Mouse (Mus musculus): ENCODE data around the gene Olfr516.

Olfr516 gene

DNA sequence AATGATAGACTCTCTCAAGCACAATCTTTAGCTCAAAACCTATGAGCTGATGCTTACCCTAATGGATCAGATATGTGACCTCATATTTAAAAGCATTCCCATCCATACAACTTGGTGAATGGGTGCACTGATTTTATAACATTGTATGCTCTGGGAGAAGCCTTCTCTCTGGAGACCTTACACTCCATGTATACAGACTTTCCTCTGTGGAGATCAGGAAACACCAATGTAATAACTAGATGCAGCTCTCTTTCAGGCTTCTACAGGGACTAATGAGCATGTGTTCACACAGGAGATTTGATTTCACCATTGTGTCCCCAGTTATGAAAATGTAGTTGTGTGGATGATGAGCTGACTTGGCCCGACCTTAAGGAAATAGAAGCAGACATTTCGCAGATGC, at the start of gene Olfr516:
TSS of gene Olfr516 (minus strand) at position 101 of the 400 bp plus-strand sequence.
- DNase-seq, result no peak

DNA sequence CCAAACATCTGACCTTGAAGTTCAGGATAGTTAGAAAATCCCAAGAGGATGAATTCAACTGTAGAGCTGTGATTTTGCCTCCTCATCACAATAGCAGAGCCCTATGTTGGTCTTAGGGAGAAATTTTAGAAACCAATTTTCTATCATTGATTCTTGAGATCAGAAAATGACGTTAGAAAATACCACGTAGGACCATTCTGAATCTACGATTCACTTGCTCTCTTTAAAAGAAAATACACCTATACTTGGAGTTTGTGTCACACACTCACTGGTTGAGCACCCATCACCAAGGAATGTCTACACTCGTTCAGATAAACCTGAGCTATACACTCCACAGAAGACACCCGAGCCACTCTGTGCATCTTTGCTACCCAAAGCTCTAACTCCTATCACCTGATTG, 44.0 kb upstream of the Olfr516 start, which contains the start of gene Olfr519:
TSS of gene Olfr519 (minus strand) at position 101 of the 400 bp plus-strand sequence.
- DNase-seq, result no peak

DNA sequence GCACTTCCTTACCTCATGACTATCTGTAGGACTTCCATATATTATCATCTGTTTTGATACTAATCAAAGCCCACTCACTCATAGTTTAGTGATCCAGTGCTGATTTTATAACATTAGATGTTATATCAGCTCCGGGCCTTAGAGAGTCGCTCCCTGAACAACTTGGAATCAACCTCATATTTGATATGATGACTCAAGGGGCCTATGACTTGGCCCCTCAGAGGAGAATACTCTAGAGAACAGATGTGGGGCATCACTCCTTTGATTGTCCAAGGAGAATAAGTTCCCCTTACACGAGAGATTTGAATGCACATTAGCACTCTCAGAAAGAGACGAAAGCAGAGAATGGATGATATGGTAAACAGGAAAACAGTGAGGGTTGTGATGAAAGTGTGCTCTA, 34.6 kb upstream of the Olfr516 start, which contains the start of gene Olfr518:
TSS of gene Olfr518 (minus strand) at position 101 of the 400 bp plus-strand sequence.
- no peak for DNase-seq

DNA sequence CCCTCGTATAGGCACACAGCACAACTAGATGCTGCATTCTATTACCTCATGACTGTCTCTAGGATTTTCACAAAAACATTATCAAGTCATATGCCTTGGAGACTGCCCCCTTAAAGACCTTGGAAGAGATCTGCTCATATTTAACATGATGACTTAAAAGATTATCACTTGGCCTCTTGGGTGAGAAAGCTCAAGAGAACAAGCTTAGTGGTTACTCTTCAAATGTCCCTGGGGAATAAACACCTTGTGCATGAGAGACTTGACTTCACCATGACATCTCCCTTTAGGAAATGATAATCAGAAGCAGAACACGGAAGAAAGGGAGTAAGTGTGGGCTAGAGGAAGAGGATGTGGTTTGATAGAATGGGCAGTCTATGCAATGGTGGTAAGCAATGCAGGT, 21.9 kb upstream of the Olfr516 start, which contains the start of gene Olfr517:
TSS of gene Olfr517 (minus strand) at position 101 of the 400 bp plus-strand sequence.
- no peak for DNase-seq

DNA sequence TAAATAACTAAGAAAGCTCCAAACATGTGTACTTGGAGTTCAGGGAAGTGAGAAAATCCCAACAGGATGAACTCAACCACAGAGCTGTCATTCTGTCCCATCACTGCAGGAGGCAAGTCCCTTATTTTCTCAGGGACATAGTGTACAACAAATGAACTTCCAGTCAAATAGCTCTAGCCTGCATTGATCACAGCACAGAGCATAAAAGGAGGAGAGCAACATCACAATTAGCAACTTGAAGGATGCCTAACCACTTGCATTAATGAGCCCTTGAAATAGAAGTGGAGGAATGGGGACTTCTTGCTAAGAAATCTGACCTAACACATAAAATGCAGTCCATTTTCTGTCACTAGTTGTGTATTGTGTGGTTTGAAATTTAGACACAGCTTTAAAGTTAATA, 24.4 kb downstream of the Olfr516 start, which contains the start of gene Olfr514:
TSS of gene Olfr514 (minus strand) at position 101 of the 400 bp plus-strand sequence.
- DNase-seq, result no peak

DNA sequence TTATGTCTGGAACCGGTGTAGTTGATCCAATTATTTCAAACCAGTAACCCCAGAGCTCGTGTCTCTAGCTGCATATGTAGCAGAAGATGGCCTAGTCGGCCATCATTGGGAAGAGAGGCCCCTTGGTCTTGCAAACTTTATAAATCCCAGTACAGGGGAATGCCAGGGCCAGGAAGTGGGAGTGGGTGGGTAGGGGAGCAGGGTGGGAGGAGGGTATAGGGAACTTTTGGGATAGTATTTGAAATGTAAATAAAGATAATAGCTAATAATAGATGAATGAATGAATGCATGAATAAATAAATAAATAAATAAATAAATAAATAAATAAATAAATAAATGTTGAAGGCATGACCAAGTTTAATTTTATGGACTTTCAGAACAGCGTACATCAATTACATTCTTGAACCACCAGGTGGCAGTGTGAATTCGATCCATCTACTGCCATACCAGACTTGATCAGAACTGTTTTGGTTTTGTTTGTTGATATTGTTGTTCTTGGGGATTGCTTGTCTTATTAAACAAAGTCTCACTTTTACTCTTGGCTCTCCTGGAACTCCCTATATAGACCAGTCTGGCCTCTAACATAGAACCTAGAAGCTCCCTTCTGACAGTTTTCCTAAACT, 35.6 kb downstream of the Olfr516 start:
- peak; percentile 6 for DNase-seq

DNA sequence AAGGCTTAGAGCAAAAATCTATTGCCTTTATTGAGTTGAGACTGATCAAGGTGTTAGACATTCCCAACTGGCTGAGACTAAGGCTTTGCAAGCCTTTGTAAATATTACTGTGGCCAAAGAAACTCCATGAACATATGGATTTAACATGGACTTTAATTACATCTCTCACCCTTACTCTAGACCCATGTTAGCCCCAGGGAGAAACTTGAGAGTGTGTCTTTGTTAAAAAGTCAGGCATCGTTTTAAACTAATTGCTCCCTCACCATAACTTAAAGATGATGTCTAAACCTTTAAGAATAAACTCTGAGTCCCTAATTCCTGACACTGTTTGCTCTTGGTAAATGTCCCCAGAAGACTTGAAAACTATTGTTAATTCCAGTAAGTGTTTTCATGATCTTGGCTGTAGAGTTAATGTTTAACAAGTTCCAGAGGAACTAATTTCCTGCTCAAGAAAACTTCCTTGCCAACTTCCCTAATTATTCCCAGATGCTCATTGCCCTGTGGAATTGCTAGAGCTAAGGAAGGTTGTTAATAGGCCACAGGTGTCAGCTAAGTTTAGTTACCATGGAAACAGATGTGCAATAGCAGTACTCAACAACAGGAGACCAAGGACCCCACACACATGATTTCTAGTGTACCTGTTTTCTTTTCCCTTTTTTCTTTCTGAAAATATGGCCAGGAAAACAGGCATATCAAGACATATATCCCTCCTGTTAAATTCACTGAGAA, 53.0 kb downstream of the Olfr516 start:
- no peak for DNase-seq
